Mouse (Mus musculus) intestine, embryonic 14.5 days (tissue): ENCODE data around the gene 2310022B05Rik. TPM values are rescaled to one million over a fixed set of nuclear protein-coding genes. Genes with fewer than 3 reads are reported as not detected.

Experiments used
- ATAC-seq: fragments of 200-750 bp; cut with Nextera tagmentation; replicated peaks from 2 replicates; pipeline ENCODE4 v1.8.0; 2017; ENCODE audit warnings: low read depth, moderate number of reproducible peaks, moderate TSS enrichment, moderate library complexity; ENCODE audit not compliant: low FRiP score, low TSS enrichment
- DNase-seq: peaks from one replicate; pipeline ENCODE4 v3.0.0-alpha.2; 2018; ENCODE audit warnings: low spot score
- H3K27ac ChIP-seq: fragments of 300-500 bp; sonication (generic); 2 replicates; pipeline ENCODE4 v1.5.1; 2014; ENCODE audit warnings: low read depth, mild to moderate bottlenecking, control low read depth
- H3K27me3 ChIP-seq: fragments of 300-500 bp; sonication (generic); replicated peaks from 2 replicates; pipeline ENCODE4 v1.6.1; 2014; ENCODE audit warnings: low read length, control low read depth; ENCODE audit not compliant: control insufficient read depth, insufficient read depth
- H3K36me3 ChIP-seq: fragments of 300-500 bp; sonication (generic); 2 replicates; pipeline ENCODE4 v1.6.1; 2014; ENCODE audit warnings: low read length, control low read depth; ENCODE audit not compliant: control insufficient read depth, insufficient read depth
- H3K4me1 ChIP-seq: fragments of 300-500 bp; sonication (generic); replicated peaks from 2 replicates; pipeline ENCODE4 v1.6.1; 2014; ENCODE audit warnings: low read length, control low read depth, mixed read lengths; ENCODE audit not compliant: control insufficient read depth, insufficient read depth
- H3K4me2 ChIP-seq: fragments of 300-500 bp; sonication (generic); 2 replicates; pipeline ENCODE4 v1.6.1; 2014; ENCODE audit warnings: low read length
- H3K4me3 ChIP-seq: fragments of 300-500 bp; sonication (generic); 2 replicates; pipeline ENCODE4 v1.5.1; 2014; ENCODE audit warnings: low read depth, low read length, control low read depth, mixed read lengths
- H3K9ac ChIP-seq: fragments of 300-500 bp; sonication (generic); 2 replicates; pipeline ENCODE4 v1.6.1; 2014; ENCODE audit warnings: mild to moderate bottlenecking, low read length
- H3K9me3 ChIP-seq: fragments of 300-500 bp; sonication (generic); 2 replicates; pipeline ENCODE4 v1.6.1; 2016; ENCODE audit warnings: low read length, control low read depth; ENCODE audit not compliant: control insufficient read depth
- WGBS: fragments of 180-500 bp; shearing (Covaris S2); extraction: QIAGEN DNeasy Blood & Tissue Kit; methylation state at CpG from one replicate; pipeline ENCODE4 v1.1.7; 2014; 5-methylcytosine and 5-hydroxymethylcytosine counted together
- polyA plus RNA-seq: library from polyadenylated mRNA; unstranded; fragments of >200 nt; fragmentation: Nextera tagmentation; extraction: Ambion mirVana; gene quantifications from 2 replicates; pipeline ENCODE4 v1.2.1, GENCODE M21; 2014

Gene 2310022B05Rik
- polyA plus RNA-seq, 1 experiment from 2014 or later: 38.1 TPM

DNA sequence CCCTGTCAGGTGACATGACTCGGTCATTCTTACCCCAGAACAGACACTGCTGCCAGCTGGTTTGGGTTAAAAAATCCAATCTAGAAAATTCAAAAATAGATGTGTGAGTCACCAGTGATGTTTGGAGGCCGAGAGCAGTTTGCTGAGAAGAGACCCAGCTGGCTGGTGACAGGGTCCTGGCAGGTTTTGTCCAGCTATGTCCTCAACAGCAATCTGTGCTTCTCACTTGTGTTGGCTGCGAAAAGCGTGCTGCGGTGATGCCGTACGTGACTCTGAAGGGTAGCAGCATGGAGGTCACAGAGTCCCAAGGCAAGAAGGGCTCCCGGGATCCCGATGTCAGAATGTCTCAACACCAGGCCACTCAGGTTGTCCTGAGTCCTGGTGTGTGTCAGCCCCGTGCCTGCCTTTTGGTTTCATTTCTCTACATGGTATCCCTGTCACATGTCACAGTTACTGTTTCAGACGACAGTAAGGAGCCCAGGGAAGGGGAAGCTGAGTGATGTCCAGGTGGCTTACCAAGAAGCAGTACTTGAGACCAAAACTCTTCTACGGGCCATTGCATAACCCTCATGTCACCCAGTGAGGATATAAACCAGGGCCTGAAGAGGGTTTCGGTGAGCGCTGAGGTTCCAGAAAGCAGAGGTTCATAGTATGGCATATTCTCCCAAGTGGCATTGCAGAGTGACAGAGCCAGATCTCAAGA is 30.0 kb downstream of the 2310022B05Rik start:
- no peaks in the 10 kb centered on the region for H3K9me3 ChIP-seq
- H3K4me3 ChIP-seq: no peak overlapping the region
- peaks cover 7% of the 10 kb centered on the region; the same call in 1 of the 2 replicates for H3K4me1 ChIP-seq
- DNase-seq: peak; percentile 66
- peak overlapping the region; percentile 71; the same call in 1 of the 2 replicates for H3K27ac ChIP-seq
- 63% methylated on average over 14 of the region's 14 CpGs for WGBS
- no peaks in the 10 kb centered on the region for H3K27me3 ChIP-seq
- no peak for ATAC-seq
- peaks cover 30% of the 10 kb centered on the region for H3K36me3 ChIP-seq
- no peak overlapping the region for H3K4me2 ChIP-seq
- H3K9ac ChIP-seq: no peak overlapping the region

DNA sequence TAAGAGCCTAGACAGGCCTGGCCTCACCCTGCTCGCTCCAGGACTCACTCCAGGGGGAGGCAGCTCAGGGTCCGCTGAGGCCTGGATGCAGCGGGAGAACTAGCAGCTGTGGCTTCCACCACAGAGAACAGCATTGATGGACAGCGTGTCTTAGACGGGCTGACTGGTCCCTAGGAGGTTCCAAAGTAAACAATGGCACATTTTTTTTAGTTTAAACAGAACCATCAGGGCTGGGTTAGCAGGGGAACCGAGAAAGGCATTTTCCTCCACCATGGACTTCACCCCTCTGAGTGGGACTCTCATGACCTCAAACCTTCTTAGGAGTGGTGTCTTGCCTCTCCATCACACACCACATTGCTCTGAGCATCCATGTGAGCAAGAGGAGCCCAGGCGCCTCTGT is 31.2 kb downstream of the 2310022B05Rik start:
- Histone ChIP-seq H3K4me3 (no peak overlapping the region), H3K9me3 (no peaks in the 10 kb centered on the region), H3K9ac (no peak overlapping the region), H3K4me1 (peaks cover 7% of the 10 kb centered on the region; the same call in 1 of the 2 replicates), H3K36me3 (peaks cover 18% of the 10 kb centered on the region), H3K4me2 (no peak overlapping the region), H3K27me3 (no peaks in the 10 kb centered on the region), H3K27ac (peak overlapping the region; percentile 69; the same call in 1 of the 2 replicates)
- WGBS: 36% methylated on average over 7 of the region's 7 CpGs
- DNase-seq (no peak), ATAC-seq (no peak)

DNA sequence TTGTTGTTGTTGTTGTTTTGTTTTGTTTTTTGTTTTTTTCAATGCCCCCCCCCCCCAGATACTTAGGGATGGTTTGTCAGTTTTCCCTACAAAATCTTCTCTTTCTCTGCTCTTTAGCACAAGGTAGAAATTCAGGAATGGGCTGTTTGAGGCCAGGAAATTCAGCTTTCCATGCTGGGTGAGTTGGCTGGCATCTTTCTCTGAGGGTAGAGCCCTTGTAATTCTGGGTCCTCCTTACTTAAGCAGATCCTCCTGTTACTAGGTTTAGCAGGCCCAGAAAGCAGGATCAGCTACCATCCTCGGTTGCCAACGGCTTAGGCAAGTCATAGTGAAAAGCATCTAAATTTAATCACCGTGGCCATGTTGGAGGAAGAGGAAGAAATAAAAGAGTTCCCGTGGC is 32.3 kb downstream of the 2310022B05Rik start:
- H3K4me1 ChIP-seq: peaks cover 7% of the 10 kb centered on the region; the same call in 1 of the 2 replicates
- no peak overlapping the region for H3K9ac ChIP-seq
- H3K4me2 ChIP-seq: no peak overlapping the region
- 0 out of 2 replicates have a peak, but pooled peaks cover 7% of the 10 kb centered on the region for H3K36me3 ChIP-seq
- H3K27ac ChIP-seq: no peak overlapping the region
- WGBS: 88% methylated on average over 4 of the region's 4 CpGs
- ATAC-seq: no peak
- H3K4me3 ChIP-seq: no peak overlapping the region
- no peaks in the 10 kb centered on the region for H3K9me3 ChIP-seq
- no peak for DNase-seq
- no peaks in the 10 kb centered on the region for H3K27me3 ChIP-seq

DNA sequence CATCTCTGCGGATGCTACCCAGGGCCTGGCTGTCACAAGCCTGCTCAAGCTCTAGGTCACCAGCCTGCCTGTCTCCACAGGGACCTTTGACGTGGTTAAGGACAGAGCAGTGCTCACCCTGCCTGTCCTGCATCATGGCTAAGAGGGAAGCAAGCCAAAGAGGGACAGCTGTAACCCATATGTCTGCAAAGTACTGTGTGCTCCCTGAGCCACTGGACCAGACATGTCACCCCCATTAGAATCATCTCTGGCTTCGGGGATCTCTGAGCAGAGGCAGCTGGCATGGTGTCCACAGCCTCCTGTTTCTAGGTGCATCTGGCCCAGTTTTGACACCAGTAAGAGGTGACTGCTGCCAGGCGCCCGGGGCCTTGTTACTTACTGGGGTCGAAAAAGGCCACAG is 32.7 kb downstream of the 2310022B05Rik start:
- no peak overlapping the region for H3K4me2 ChIP-seq
- ATAC-seq: no peak; the same call in 1 of the 2 replicates
- WGBS: 75% methylated on average over 6 of the region's 6 CpGs

DNA sequence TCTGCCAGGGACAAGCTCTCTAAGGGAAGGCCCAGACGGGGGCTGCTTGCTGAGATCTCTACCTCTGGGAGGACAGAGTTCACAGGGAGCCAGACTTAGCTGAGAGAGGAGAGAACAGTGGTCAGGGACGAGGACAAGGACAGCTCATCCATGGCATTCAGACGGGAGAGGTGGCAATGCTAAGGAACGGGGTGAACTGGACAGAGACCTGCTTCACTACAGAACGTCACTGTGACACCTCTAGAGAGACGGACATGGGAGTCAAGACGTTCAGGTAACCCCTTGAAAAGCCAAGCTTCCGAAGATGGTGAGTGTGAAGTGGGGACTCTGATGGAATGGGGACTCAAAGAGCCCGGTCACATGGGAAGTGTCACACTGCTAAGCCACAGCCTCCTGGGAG is 36.9 kb downstream of the 2310022B05Rik start:
- Histone ChIP-seq H3K27ac (no peak overlapping the region), H3K27me3 (no peaks in the 10 kb centered on the region)
- 87% methylated on average over 9 of the region's 9 CpGs for WGBS

More for the DNA sequence above, 32.7 kb downstream of the 2310022B05Rik start:
- DNase-seq: no peak
- no peaks in the 10 kb centered on the region for H3K27me3 ChIP-seq
- H3K4me1 ChIP-seq: peaks cover 7% of the 10 kb centered on the region; the same call in 1 of the 2 replicates
- H3K9ac ChIP-seq: no peak overlapping the region
- H3K27ac ChIP-seq: no peak overlapping the region
- H3K36me3 ChIP-seq: 0 out of 2 replicates have a peak, but pooled peaks cover 5% of the 10 kb centered on the region
- H3K4me3 ChIP-seq: no peak overlapping the region
- H3K9me3 ChIP-seq: no peaks in the 10 kb centered on the region

DNA sequence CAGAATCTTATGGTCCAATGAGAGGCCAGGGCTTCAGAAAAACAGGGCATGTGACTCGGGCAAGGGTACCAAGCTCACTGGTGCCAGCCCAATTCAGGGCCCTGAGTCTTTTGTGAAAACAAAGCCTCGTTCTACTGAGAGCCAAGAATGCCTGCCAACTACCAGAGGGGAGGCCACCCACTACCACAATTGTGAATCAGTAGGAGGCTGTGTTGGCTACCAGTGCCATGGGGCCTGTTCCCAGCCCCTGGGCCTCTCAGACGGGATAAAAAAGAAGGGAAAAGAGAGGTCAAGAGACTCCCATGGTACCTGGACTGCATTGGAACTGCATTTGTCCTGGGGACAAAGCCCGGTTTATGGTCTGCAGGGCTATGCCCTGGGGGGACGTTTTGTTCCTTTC is 41.9 kb downstream of the 2310022B05Rik start:
- Histone ChIP-seq H3K27ac (no peak overlapping the region), H3K27me3 (no peaks in the 10 kb centered on the region), H3K9ac (no peak overlapping the region), H3K4me1 (no peaks in the 10 kb centered on the region), H3K36me3 (no peaks in the 10 kb centered on the region), H3K4me2 (no peak overlapping the region), H3K4me3 (no peak overlapping the region), H3K9me3 (no peaks in the 10 kb centered on the region)
- ATAC-seq (no peak), DNase-seq (no peak)
- WGBS: 64% methylated on average over 5 of the region's 5 CpGs

More for the DNA sequence above, 36.9 kb downstream of the 2310022B05Rik start:
- Histone ChIP-seq H3K4me2 (no peak overlapping the region), H3K4me3 (no peak overlapping the region), H3K36me3 (no peaks in the 10 kb centered on the region), H3K9ac (no peak overlapping the region), H3K9me3 (no peaks in the 10 kb centered on the region), H3K4me1 (no peaks in the 10 kb centered on the region)
- no peak for ATAC-seq
- no peak for DNase-seq

DNA sequence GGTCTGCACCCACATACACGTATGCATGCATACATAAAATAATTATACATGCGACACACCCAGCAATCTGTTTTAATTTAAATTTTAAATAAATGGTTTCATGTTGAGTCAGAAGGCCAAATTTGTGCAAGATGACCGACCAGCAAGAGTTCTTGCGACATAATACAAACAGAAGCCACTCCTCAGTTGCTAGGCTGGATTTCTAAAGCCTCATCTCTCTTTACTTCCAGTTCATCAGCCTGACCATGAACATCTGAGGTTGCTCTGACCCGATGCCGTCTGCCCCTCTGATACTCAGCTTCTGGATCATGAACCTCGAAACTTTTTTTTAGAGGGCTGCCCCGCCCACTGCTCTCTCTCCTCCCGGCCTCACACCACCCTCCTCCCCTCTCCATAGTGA is 44.9 kb downstream of the 2310022B05Rik start:
- H3K36me3 ChIP-seq: no peaks in the 10 kb centered on the region
- DNase-seq (no peak), ATAC-seq (no peak)
- H3K4me1 ChIP-seq: no peaks in the 10 kb centered on the region
- WGBS: 62% methylated on average over 9 of the region's 9 CpGs
- 0 out of 2 replicates have a peak, but pooled peaks cover 5% of the 10 kb centered on the region for H3K27me3 ChIP-seq
- no peak overlapping the region for H3K4me3 ChIP-seq
- no peaks in the 10 kb centered on the region for H3K9me3 ChIP-seq
- no peak overlapping the region for H3K27ac ChIP-seq
- H3K4me2 ChIP-seq: no peak overlapping the region
- no peak overlapping the region for H3K9ac ChIP-seq

DNA sequence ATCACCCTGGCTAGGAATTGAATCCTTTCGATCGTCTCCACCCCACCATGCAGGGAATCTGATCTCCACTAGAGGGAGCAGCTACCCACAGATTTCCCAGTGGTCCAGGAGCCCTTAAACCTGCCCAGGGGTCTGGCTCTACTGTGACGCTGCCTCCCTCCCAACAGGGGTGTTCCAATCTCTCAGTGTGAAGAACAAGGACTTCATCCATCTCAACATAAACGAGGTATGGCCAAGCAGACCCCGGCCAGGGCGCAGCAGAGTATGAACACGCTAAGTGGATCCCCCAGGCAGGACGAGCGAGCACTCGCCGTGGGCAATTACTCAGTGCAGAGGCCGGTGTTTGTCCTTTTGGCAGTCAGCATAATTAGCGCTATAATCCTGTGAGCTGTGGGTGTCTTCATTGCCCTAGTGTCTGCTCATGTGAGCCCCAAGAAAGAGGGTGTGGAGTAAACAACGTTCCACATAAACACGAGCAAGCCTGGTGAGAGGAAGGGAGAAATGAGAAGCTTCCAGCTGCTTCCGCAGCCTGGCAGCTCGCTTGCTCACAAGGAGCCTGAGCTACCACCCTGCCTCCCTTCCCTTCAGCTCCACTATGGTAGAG is 45.8 kb downstream of the 2310022B05Rik start:
- Histone ChIP-seq H3K27ac (no peak overlapping the region), H3K9ac (peak overlapping the region; percentile 36), H3K4me3 (peak overlapping the region; percentile 33), H3K4me2 (peak overlapping the region; percentile 72), H3K36me3 (no peaks in the 10 kb centered on the region), H3K27me3 (0 out of 2 replicates have a peak, but pooled peaks cover 5% of the 10 kb centered on the region), H3K4me1 (no peaks in the 10 kb centered on the region), H3K9me3 (no peaks in the 10 kb centered on the region)
- WGBS: 13% methylated on average over 17 of the region's 17 CpGs
- DNase-seq: peak; percentile 91
- peak; percentile 75 for ATAC-seq
